Mouse (Mus musculus) cerebellum, adult (tissue): ENCODE measurements at regions not wholly inside any gene's neighbourhood (a gene's known extent, or its start where the extent isn't known, plus 50 kb on each side); places are given as distances from the start of the nearest gene placed in this dataset.
"Not testable (repeated sequence)": the region's sequence is repeated elsewhere in the genome, so short reads cannot be mapped to it uniquely, and the experiment has no call there.

ENCODE experiments used
- ATAC-seq: cut with Nextera tagmentation; 2 replicates; pipeline ENCODE4 v1.9.2; 2017; ENCODE audit warnings: mild to moderate bottlenecking, moderate library complexity, mixed read lengths; ENCODE audit not compliant: insufficient number of reproducible peaks, low FRiP score, low TSS enrichment

DNA sequence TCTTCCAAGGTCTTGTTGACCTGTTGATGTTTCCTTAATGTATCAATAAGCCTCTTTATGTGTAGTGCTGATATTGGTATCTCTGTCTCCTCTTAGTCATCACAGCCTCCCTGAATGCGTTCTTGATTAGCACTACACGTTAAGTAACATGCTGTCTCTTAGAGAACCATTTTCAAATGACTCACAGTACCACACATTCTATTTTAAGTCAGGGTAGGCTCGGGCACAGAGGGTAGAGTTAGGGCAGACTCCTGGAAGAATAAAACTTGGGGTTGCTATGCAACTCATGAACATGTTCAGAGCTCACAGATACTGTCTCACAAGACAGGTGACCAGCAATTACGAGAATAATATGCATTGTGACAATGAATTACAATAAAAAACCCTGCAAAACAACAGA lies 320.1 kb upstream of the Sdr16c6 start:
- ATAC-seq, result no peak

DNA sequence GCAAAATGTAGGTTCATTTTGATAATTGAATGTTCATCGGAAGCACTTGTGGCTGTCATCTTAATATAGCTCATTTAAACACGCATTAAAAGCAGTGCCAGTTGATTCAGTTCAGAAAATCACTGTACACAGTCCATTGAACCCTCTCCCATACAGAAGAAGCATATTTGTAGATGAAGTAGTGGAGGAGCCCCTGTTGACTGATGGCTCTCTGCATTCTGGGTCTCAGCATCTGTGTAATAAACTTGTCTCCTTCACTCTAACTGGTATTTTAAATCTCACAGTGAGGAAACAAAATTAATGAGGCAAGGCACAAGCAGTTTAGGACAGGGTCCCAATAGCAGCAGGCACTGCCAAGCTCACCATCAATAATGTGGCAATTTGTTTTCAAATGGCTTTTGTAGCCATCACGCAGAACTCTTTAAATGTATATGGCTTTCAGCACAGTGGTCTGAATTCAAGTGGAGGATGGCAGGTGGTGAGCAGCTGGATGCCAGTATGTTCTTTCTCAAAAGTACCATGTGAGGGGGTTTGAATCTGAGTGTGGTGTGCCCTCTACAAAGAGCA lies 302.8 kb upstream of the Sdr16c6 start:
- no peak for ATAC-seq

GRCm38 (mm10) chr4:4335216-4335615 lies 257.9 kb upstream of the Sdr16c6 start:
- no peak for ATAC-seq

DNA sequence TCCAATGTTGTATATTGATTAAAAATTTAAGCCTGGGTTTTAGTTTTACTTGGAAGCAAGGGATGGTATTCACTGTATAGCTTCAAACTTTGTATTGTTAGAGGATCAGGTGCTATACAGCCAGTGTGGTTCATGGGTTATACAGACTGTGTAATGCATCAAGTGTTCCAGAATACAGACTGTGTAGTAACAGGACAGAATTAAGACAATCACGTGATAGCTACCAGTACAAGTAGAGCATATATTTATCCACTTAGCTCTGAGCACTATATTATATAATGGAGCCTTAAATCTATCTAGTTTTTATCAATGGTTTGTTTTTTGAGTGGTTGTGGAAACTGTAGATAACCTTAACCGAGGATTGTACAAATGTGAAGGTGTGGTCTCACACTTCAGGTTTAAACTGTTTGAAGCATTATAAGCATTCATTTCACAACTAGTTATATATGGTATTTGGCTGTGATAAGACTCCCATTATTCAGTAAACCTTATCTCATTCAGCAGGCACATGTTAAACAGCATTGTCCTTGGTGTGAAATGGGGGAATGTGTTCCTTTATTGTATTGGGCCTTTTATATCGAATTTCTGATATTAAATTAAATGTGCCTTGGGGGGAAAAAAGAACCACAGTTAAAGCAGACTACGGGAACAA lies 256.3 kb upstream of the Sdr16c6 start:
- ATAC-seq, result no peak

DNA sequence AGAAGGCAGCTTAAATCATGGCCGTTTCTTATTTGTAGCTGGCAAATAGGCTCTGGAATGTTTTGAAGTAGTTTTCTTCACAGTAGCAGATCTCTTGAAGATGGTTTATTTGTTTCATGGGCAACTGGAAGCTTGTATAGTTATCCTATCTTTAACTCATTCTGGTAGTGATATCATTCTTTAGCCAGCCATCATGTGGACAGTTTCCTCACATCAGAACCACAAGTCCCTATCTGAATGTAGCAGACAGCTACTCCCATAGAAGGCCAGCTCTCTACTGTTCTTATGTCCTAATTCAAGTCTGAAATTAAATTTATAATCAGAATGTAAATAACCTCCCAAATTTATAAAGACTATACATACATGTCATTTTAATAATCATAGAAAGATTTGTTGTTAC lies 253.8 kb upstream of the Sdr16c6 start:
- ATAC-seq, result no peak

- ATAC-seq, result no peak
Observed at GRCm38 (mm10) chr4:4315651-4316411, 238.5 kb upstream of the Sdr16c6 start.

- ATAC-seq, result no peak
Observed at GRCm38 (mm10) chr4:4311496-4311895, 234.2 kb upstream of the Sdr16c6 start.

GRCm38 (mm10) chr4:4306922-4307321 lies 229.6 kb upstream of the Sdr16c6 start:
- no peak for ATAC-seq

DNA sequence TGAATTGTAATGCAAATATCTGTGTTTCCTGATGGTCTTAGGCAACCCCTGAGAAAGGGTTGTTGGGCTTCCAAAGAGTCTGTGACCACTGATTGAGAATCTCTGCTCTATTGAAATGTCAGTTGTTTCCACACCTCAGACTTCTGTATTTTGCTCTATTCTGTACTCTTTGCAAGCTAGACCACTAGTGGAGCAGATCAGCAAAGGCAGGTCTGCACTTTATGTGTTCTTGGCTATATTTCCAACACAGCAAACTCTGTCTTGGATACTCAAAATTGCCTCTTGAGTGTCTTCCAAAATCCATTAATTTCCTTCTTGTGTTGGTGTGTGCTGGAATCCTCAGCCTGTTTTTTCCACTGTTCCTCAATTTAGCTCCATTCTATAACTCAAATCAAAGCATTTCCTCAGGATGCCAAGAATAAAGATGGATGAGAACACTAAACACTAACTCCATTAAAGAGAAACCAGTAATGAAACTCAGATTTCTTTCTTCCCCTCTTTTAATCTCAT lies 228.5 kb upstream of the Sdr16c6 start:
- no peak for ATAC-seq

- no peak for ATAC-seq
Observed at GRCm38 (mm10) chr4:4304666-4305065, 227.3 kb upstream of the Sdr16c6 start.

DNA sequence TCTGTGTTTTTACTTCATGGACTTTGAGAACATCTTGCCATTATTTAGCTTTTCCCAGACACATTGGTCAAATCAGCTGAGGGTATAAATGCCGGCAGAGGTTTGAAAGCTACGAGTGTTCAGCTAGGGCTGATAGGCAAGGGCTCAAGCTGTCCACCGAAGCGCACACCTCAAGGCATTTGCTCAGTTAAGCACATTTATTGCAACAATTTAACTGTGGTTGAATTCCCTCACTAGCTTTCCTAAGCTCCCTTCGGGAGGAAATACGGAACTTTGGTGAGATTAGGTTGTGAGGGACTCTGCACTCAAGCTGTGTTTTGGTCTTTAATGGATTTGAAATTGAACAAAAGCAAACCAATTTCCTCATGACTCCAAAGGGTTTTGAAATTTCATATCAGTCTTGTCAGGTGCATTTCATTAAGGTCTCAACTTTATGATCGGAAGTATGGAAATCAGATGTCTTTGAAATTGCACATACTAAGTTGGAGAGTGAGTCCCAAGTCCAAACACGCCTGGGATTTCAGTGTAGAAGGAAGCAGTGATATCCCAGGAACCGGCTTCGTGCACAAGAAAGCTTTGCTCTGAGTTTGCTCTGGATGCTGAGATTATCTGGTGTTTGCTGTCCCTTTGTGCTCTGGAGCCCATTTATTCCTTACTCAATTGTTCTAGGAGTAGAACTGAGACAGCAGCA lies 223.0 kb upstream of the Sdr16c6 start:
- no peak for ATAC-seq

DNA sequence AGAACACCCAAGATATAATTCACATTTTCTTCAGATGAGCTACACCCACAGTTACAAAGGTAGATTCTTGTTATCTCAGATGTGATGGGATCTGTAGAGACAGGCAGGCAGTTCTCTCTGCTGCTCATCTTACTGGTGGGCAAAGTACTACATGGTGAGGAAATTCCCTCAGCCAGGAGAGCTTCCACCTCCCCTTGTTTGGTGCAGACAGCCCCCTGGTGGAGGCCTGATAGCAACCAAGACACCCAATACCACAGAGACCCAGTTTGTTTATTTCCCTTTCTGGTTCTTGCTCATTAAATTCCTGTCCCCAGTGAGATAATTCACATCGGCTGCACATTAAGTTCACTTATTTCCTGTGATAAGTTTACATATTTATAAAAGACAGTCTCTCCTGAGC lies 222.3 kb upstream of the Sdr16c6 start:
- ATAC-seq, result no peak

- no peak for ATAC-seq
Observed at GRCm38 (mm10) chr4:4249601-4250000, 172.3 kb upstream of the Sdr16c6 start.

DNA sequence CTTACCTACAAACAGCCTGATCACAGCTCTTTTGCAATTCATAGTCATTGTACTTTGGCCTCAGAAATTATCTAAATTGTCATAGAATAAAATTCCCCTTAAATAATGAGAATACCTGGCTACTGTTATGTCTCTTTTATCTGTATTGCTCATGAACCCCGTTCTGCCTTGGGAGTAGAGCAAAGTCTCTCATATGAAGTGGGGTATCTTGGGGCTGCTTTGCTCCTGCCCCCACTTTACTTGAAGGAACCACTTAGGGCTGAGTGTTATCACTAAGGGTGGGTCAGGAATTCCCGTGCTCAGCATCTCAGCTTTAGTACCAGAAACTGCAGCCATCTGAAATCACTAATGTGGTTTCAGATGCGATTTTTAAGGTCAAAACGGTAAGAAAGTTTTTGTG lies 170.3 kb upstream of the Sdr16c6 start:
- ATAC-seq, result no peak

DNA sequence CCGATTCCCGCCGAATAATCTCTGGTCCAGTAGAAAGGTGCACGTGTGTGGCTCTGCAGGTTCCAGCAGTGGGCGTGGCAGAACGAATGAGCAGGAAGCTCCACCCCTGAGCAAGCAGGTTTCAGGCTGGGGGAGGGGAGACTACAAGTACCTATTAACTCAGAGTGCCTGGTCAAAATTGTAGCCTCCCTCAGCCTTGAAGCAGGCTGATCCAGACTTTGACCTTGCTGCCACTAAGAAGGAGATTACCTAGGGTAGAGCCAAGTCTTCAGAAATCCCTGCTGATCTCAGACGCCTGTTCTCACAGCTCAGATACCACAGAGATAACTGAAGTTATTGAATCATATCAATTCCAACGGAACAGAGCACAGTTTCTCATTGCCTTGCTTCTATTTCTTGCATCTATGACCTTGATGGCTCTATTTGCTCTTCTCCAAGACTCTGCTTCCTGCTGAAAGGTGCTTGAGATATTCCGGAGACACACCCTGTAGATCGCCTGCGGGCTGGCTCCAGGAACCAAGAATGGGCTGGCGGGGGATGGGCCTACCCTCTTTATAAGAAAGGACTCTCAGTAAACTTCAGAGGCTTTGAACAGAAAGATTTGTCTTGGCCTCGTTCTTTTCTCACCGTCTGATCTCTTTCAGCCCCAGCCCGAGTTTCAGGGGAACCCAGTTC lies 165.1 kb upstream of the Sdr16c6 start:
- ATAC-seq, result not testable (repeated sequence)

DNA sequence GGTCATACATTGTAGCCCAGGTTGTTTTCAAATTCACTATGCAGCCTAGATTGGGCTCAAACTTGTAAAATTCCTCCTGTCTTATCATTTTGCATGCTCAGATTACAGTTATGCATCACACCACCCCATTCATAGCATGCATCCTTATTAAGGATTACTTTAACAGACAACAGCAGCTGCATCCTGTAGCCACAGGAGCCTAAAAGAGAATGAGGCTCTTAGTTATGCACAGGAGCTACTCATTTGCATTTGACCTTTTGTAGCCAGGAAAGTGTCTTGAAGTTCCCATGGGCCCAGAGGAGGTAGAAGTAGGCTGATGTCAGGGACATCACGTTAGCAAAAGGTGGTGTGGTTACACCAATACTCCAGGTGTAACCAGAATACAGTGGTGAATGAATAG lies 148.9 kb upstream of the Sdr16c6 start:
- ATAC-seq, result no peak

DNA sequence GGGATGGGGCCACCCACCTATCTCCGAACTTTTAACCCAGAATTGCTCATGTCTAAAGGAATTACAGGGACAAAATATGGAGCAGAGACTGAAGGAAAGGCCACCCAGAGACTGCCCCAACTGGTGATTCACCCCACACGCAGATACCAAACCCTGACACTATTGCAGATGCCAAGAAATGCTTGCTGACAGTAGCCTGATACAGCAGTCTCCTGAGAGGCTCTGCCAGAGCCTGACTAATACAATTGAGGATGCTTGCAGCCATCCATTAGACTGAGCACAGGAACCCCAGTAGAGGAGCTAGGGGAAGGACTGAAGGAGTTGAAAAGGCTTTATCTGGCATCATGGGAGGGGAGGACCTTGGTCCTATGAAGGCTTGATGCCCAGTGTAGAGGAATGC lies 142.4 kb upstream of the Sdr16c6 start:
- no peak for ATAC-seq

GRCm38 (mm10) chr4:4211892-4212291 lies 134.6 kb upstream of the Sdr16c6 start:
- ATAC-seq, result no peak

DNA sequence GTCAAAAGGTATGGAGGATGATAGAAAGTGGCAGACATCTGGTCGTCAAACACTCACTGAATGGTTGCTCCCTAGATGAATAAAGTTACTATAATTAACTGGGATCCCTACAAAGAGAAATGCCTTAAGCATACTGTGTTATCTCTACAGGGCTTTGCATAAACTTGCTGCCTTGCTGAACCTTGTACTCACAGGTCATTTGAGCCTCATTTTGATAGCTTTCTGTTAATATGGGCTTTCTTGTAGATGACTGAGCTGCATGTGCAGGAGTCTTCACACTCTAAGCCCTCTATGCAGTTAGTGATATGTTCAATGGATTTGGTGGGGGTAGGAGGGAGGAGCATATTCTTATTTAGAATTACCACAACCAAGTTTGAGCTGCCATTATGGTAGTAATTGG lies 127.8 kb upstream of the Sdr16c6 start:
- ATAC-seq, result no peak

DNA sequence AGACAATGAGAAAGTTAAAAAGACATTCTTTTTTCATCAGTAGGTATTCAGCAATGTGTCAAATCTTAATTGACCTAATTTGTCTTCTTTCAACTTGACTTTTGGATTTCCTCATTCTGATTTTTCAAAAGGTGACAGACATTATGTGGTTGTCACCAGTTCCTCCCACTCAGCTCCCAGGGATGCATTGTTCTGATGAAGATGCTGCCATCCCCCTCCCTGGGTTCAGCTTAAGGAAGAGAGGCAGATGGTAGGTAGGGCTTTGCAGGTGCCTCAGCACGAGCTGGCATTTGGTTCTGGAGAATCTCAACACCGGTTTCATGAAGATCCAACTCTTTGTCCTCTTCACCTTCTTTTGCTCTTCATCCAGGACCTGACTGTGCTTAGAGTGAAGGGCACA lies 122.0 kb upstream of the Sdr16c6 start:
- no peak for ATAC-seq

DNA sequence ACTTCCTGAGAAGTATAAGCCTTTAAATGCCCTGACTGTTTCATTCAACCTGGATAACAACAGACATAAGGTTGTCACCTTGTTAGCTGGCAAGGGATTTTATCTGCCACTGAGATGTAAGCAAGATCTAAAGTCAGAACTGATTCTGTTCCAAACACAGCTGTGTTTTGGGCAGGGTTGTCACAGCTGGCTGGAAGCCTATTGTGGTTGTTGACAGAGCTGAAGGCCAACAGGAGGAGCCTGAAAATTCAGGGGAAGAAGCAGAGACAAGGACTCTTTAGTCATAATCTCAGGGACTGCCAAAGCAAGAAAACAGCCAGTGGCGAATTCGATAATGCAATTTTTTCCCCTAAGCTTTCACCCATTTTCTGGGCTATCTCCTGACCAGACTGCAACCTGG lies 118.5 kb upstream of the Sdr16c6 start:
- ATAC-seq, result no peak
